Mouse (Mus musculus) adipocyte (in vitro differentiated cells): ENCODE data around the gene Fndc7.
"Not testable (repeated sequence)": the region's sequence is repeated elsewhere in the genome, so short reads cannot be mapped to it uniquely, and the experiment has no call there.

ENCODE experiments used
- DNase-seq: peaks from one replicate; pipeline ENCODE4 v3.0.0-alpha.2; 2016; ENCODE audit warnings: low spot score

The Fndc7 gene

DNA sequence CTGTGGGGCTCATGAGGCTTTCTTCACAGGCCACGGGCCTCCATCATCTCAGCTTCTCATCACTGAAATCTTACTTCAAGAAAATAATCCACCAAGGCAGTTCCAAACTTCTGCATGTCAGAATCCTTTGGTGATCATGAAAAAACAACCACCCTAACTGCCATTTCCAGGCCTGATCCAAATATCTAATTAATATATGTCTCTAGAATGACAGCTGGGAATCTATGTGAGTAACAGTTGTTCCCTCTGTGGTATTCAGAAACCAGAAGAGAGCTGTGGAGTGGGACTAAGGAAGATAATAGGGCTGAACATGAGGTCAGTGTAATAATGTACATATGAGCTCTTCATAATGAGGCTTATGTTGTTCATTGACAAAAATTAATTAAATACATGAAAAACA is 36.5 kb downstream of the Fndc7 start:
- no peak for DNase-seq

GRCm38 (mm10) chr3:108851996-108852697 is 37.7 kb downstream of the Fndc7 start:
- peak; percentile 74 for DNase-seq

DNA sequence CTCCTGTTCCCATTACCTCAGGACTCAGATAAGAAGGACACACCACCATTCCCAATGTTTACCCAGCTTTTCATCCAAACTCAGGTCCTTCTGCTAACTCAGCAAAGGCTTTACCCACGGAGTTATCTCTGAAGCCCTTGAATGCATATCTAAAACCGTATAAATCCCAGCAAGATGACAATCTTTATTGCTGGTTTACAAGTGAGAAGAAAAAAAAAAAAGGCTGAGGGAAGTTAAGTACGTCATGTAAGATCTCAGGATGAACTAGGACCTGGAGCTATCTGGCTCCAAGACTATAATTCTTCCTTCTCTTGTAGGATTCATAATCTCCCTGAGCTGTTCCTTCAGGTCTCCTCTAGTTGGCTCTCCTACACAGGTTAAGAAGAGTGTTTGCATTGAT is 38.3 kb downstream of the Fndc7 start:
- DNase-seq: no peak

GRCm38 (mm10) chr3:108851075-108851474 is 38.7 kb downstream of the Fndc7 start:
- DNase-seq: no peak

- DNase-seq: peak; percentile 88
Measured at GRCm38 (mm10) chr3:108850506-108850905, 39.3 kb downstream of the Fndc7 start.

- no peak for DNase-seq
Measured at GRCm38 (mm10) chr3:108846616-108847015, 43.2 kb downstream of the Fndc7 start.

DNA sequence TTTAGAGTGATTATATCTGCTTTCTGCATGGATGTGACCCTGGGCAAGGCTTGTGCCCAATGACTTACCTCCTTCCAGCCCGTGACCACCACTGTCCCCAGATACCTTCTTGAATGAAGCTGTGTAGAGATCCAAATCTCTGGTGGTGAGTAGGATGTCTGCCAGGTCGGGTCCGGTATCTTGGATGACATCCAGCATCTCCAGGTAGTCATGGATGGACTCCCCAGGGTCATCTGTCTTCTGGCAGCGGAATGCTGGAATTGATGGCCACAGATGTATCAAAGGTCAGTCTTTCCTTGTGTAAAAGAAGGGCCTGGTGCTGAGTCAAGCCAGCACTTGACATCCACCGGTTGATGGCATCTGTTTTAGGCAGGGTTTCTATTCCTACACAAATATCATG is 45.3 kb downstream of the Fndc7 start:
- DNase-seq: no peak

GRCm38 (mm10) chr3:108844026-108844425 is 45.8 kb downstream of the Fndc7 start:
- DNase-seq: no peak

DNA sequence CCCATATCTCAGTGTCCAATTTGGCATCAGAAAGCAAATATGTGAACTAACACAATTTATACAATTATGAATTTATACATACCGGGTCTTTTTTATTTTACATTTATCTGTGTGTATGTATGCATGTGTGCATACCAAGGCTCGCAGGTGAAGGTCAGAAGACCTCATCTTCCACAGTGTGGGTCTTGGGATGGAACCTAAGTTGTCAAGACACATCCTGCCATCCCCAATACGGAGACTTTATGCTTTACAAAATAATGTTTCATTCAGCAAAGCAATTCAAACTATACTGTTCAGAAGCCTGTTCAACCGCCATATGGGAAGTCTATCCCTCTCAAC is 49.1 kb downstream of the Fndc7 start:
- no peak for DNase-seq

- peak; percentile 99 for DNase-seq
Measured at GRCm38 (mm10) chr3:108840000-108840715, 49.6 kb downstream of the Fndc7 start, which contains the start of gene Stxbp3. Gene Stxbp3 (minus strand): TSS chr3:108840526.

- no peak for DNase-seq
Measured at GRCm38 (mm10) chr3:108839647-108839999, 50.2 kb downstream of the Fndc7 start.

GRCm38 (mm10) chr3:108838980-108839379 is 50.8 kb downstream of the Fndc7 start:
- no peak for DNase-seq

- DNase-seq: no peak
Measured at GRCm38 (mm10) chr3:108836931-108837330, 52.9 kb downstream of the Fndc7 start.

DNA sequence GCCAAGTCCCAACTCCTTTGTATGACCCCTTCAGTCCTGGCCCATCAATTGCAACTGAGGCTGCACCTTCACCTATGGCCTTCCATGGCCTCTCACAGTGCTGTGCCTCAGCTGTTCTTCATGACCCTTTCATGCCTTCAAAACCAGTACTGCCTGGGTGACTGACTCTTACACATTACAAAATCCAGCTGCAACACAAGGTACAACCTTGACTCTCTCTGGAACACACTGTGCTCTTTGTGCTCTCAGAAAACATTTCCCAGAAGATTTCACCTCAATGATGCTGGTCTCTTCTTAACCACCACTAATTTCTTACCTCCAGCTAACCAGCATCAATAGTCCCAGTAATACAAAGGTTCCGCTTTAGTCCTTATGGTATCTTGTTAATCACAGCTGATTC is 56.1 kb downstream of the Fndc7 start:
- DNase-seq: not testable (repeated sequence)

GRCm38 (mm10) chr3:108831750-108832149 is 58.1 kb downstream of the Fndc7 start:
- DNase-seq: no peak

DNA sequence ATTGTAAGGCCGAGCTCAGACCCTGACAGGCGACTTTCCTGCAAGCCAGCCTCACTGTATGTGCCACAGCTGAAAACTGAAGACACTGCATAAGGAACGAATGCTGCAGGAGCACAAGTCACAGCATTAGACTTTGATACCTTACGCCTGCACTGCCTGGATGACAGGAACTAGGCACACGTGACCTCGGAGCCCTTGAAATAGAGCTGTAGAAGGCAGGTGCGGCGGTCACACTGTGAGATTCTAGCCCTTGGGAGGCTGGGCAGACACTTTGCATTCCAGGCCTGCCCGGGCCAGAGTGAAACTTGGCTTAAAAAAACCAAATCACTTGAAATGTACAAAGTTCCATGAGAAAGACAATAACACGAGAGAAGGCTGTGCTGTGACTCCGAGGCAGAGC is 59.3 kb downstream of the Fndc7 start:
- DNase-seq: no peak

DNA sequence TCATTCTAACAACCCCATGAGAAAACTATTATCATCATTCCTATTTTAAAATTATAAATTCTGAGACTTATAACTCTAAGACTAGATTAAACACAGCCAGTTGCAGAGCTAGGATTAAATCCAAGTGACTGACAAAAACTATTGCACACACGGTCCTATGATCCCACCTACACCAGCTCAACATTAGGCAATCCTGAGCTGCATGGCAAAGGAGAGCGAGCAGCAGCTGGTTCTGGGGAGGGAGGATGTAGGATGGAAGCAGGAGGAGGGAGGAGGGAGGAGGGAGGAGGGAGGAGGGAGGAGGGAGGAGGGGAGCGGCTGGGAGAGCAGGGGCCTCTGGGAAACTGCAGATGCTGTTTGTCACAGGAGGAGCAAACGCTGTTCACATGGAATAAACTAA is 74.2 kb downstream of the Fndc7 start:
- no peak for DNase-seq

GRCm38 (mm10) chr3:108810747-108811263 is 79.0 kb downstream of the Fndc7 start:
- no peak for DNase-seq

GRCm38 (mm10) chr3:108805622-108806021 is 84.2 kb downstream of the Fndc7 start:
- DNase-seq: no peak
